Mouse (Mus musculus): Measurements from ENCODE around the gene 9230112D13Rik.

- TF ChIP-seq POLR2AphosphoS5 (IDR thresholded peaks at IDR 0.05; ENCODE audit: borderline replicate concordance, low read depth, low read length): no peak
- no peak for TF ChIP-seq ZKSCAN1 (IDR thresholded peaks at IDR 0.05; ENCODE audit: low read depth, low read length)
- TF ChIP-seq CTCF (IDR thresholded peaks at IDR 0.05 in 2 of 3, conservative IDR thresholded peaks at IDR 0.05 in 1 of 3; ENCODE audit: control insufficient read depth in 1 of 3, insufficient read depth in 1 of 3, low read depth in 2 of 3, low read length in 3 of 3, poor library complexity in 1 of 3, severe bottlenecking in 1 of 3): no peak
- TF ChIP-seq POLR2A (IDR thresholded peaks at IDR 0.05; ENCODE audit: control insufficient read depth in 1 of 2, insufficient read depth in 1 of 2, low read depth in 1 of 2, low read length in 2 of 2, poor library complexity in 1 of 2): no peak
- TF ChIP-seq ZNF384 (IDR thresholded peaks at IDR 0.05; ENCODE audit: low read depth, low read length): no peak
- no peak for TF ChIP-seq EP300 (IDR thresholded peaks at IDR 0.05; ENCODE audit: low read depth in 1 of 2, low read length in 2 of 2)
- TF ChIP-seq CHD1 (IDR thresholded peaks at IDR 0.05; ENCODE audit: low read depth, low read length): no peak
- no peak for TF ChIP-seq HCFC1 (IDR thresholded peaks at IDR 0.05; ENCODE audit: low read depth, low read length)
- TF ChIP-seq SIN3A (IDR thresholded peaks at IDR 0.05; ENCODE audit: low read length): no peak
- TF ChIP-seq MAFK (IDR thresholded peaks at IDR 0.05; ENCODE audit: borderline replicate concordance, low read depth, low read length): no peak
- no peak for TF ChIP-seq ZC3H11A (IDR thresholded peaks at IDR 0.05; ENCODE audit: low read depth, low read length)
- no peak for TF ChIP-seq GATA1 (IDR thresholded peaks at IDR 0.05; ENCODE audit: low read depth, low read length)
- TF ChIP-seq UBTF (IDR thresholded peaks at IDR 0.05; ENCODE audit: borderline replicate concordance, insufficient read depth, low read depth, low read length): no peak
Observed at GRCm38 (mm10) chr14:34564646-34565045, 42.0 kb upstream of the 9230112D13Rik start.
